In genomic region chr3:127130167-127130770, GRCm38 (mm10) we compare ENCODE assay signal across 18 mouse cellular contexts.
DNase-seq lines count a peak whose midpoint lies in the region; ATAC-seq and TF ChIP-seq lines count a peak whose summit lies in the region.
"Had no signal": no experiment of that assay in that cellular context is flagged by ENCODE, and none has a peak within 500 bp of the region (broad histone marks: within the 10 kb centered on the region; RNA-seq: fewer than 3 reads in every experiment).

No protein-coding gene starts in this region.

- no peak overlapping the region for H3K9ac ChIP-seq in kidney, embryonic 14.5 days (ENCODE audit: low read depth, low read length)
- H3K9ac ChIP-seq: heart, embryonic 15.5 days; midbrain, embryonic 15.5 days had no signal

- no peaks in the 10 kb centered on the region; the same call in 1 of the 2 replicates for H3K4me1 ChIP-seq in kidney, adult 2 months (ENCODE audit: control insufficient read depth, insufficient read depth, low read length)
- peaks cover 5% of the 10 kb centered on the region; the same call in 1 of the 2 replicates for H3K4me1 ChIP-seq in kidney, embryonic 14.5 days (ENCODE audit: control insufficient read depth, insufficient read depth, low read length)
- H3K4me1 ChIP-seq: heart, embryonic 15.5 days had no signal

- WGBS in kidney, adult 2 months = 62% methylated on average over 12 of the region's 12 CpGs
- WGBS in kidney, embryonic 14.5 days = 71% methylated on average over 12 of the region's 12 CpGs

- no peaks in the 10 kb centered on the region for H3K9me3 ChIP-seq in kidney, embryonic 14.5 days (ENCODE audit: control insufficient read depth, low read length)
- H3K9me3 ChIP-seq: heart, embryonic 15.5 days; midbrain, embryonic 15.5 days had no signal

- no peak for TF ChIP-seq CTCF in kidney, adult 2 months (conservative IDR thresholded peaks at IDR 0.05; ENCODE audit: insufficient read depth, insufficient read length, low read depth, low read length)
- no peak for TF ChIP-seq CTCF in left cerebral cortex, adult 2 months (IDR thresholded peaks at IDR 0.05)
- no peak for TF ChIP-seq CTCF in brain, embryonic 14.5 days (IDR thresholded peaks at IDR 0.05; ENCODE audit: borderline replicate concordance, extremely low read depth, insufficient read depth, insufficient read length)

- intact Hi-C loops in left cerebral cortex, adult 2 months (cut with DNase I) = no loop called here

- peak overlapping the region; percentile 64 for H3K27ac ChIP-seq in kidney, adult 2 months (ENCODE audit: insufficient read depth, low read depth, low read length)
- no peak overlapping the region for H3K27ac ChIP-seq in kidney, embryonic 14.5 days (ENCODE audit: low read depth, low read length)
- H3K27ac ChIP-seq in left cerebral cortex, adult 2 months = peak overlapping the region; percentile 42
- H3K27ac ChIP-seq: heart, embryonic 15.5 days; midbrain, embryonic 15.5 days had no signal

- DNase-seq in kidney, adult 2 months = peak; percentile 41
- no peak for DNase-seq in left cerebral cortex, adult 2 months (ENCODE audit: extremely low spot score in 1 of 2, low spot score in 2 of 2)
- no peak for DNase-seq in left cerebral cortex, adult 11 months (ENCODE audit: low spot score)
- DNase-seq in brain, embryonic 14.5 days (ENCODE audit: low read depth) = peak; percentile 42
- peak; percentile 56 for DNase-seq in retina, embryonic 14.5 days (ENCODE audit: low spot score)
- DNase-seq in lung, postnatal 10 days = no peak
- DNase-seq: adrenal gland, postnatal 10 days; cerebellum, adult 11 months; cerebellum, postnatal 14 days; embryo, embryonic 11 days; gastrocnemius, postnatal 36 days; liver; lung, postnatal 14 days; thymus, postnatal 14 days had no signal

- H3K4me2 ChIP-seq in kidney, embryonic 14.5 days (replicated peaks; ENCODE audit: low read depth, low read length) = no peak overlapping the region
- H3K4me2 ChIP-seq: heart, embryonic 15.5 days; midbrain, embryonic 15.5 days had no signal

- TF ChIP-seq POLR2A in kidney, adult 2 months (IDR thresholded peaks at IDR 0.05; ENCODE audit: low read depth, low read length) = no peak
- no peak for TF ChIP-seq POLR2A in brain, embryonic 14.5 days (IDR thresholded peaks at IDR 0.05; ENCODE audit: borderline replicate concordance, extremely low read depth, insufficient read depth, insufficient read length, poor library complexity, severe bottlenecking)

- H3K27me3 ChIP-seq in kidney, adult 2 months (replicated peaks; ENCODE audit: control insufficient read depth, insufficient read depth, low read length) = no peaks in the 10 kb centered on the region
- H3K27me3 ChIP-seq in kidney, embryonic 14.5 days (ENCODE audit: control insufficient read depth, insufficient read depth, low read length) = no peaks in the 10 kb centered on the region
- H3K27me3 ChIP-seq: heart, embryonic 15.5 days; midbrain, embryonic 15.5 days had no signal

- no peaks in the 10 kb centered on the region for H3K36me3 ChIP-seq in kidney, adult 2 months (ENCODE audit: control insufficient read depth, insufficient read depth, low read length)
- no peaks in the 10 kb centered on the region for H3K36me3 ChIP-seq in kidney, embryonic 14.5 days (ENCODE audit: control insufficient read depth, insufficient read depth, low read length)
- H3K36me3 ChIP-seq: heart, embryonic 15.5 days; midbrain, embryonic 15.5 days had no signal

- H3K4me3 ChIP-seq in kidney, adult 2 months (ENCODE audit: insufficient read depth, low read depth, low read length) = no peak overlapping the region
- no peak overlapping the region for H3K4me3 ChIP-seq in kidney, embryonic 14.5 days (ENCODE audit: low read length)
- no peak overlapping the region for H3K4me3 ChIP-seq in left cerebral cortex, adult 2 months
- H3K4me3 ChIP-seq: heart, embryonic 15.5 days; midbrain, embryonic 15.5 days had no signal

- ATAC-seq in kidney, embryonic 14.5 days (ENCODE audit: low FRiP score, low TSS enrichment) = no peak; the same call in 1 of the 2 replicates
- ATAC-seq: hindbrain, embryonic 16.5 days; midbrain, embryonic 15.5 days had no signal

Comparison
In these comparisons a context has a peak if more than half of its experiments do, and no peak if none do; other contexts are left out.
1. DNase-seq: peak in kidney, adult 2 months (single experiment), brain, embryonic 14.5 days (single experiment) and retina, embryonic 14.5 days (single experiment); none in left cerebral cortex, adult 2 months (0 of 2), left cerebral cortex, adult 11 months (single experiment) and lung, postnatal 10 days (single experiment).